Mouse (Mus musculus) limb, embryonic 15.5 days (tissue): ENCODE data around the gene Pla2g2c. TPM values are rescaled to one million over a fixed set of nuclear protein-coding genes. Genes with fewer than 3 reads are reported as not detected.

Source experiments
- ATAC-seq: fragments of 200-750 bp; cut with Nextera tagmentation; 2 replicates; pipeline ENCODE4 v1.8.0; 2017; ENCODE audit warnings: low read depth, moderate TSS enrichment; ENCODE audit not compliant: insufficient number of reproducible peaks, low FRiP score, low TSS enrichment
- H3K27ac ChIP-seq: fragments of 300-500 bp; sonication (generic); 2 replicates; pipeline ENCODE4 v1.5.1; 2015; ENCODE audit warnings: moderate library complexity, mild to moderate bottlenecking, inconsistent platforms
- H3K27me3 ChIP-seq: fragments of 300-500 bp; sonication (generic); 2 replicates; pipeline ENCODE4 v1.6.1; 2015; ENCODE audit warnings: inconsistent platforms
- H3K36me3 ChIP-seq: fragments of 300-500 bp; sonication (generic); 2 replicates; pipeline ENCODE4 v1.6.1; 2015; ENCODE audit warnings: inconsistent platforms
- H3K4me1 ChIP-seq: fragments of 300-500 bp; sonication (generic); 2 replicates; pipeline ENCODE4 v1.6.1; 2015; ENCODE audit warnings: inconsistent platforms
- H3K4me2 ChIP-seq: fragments of 300-500 bp; sonication (generic); 2 replicates; pipeline ENCODE4 v1.6.1; 2015; ENCODE audit warnings: mild to moderate bottlenecking, inconsistent platforms
- H3K4me3 ChIP-seq: fragments of 300-500 bp; sonication (generic); 2 replicates; pipeline ENCODE4 v1.5.1; 2015; ENCODE audit warnings: mild to moderate bottlenecking, inconsistent platforms
- H3K9ac ChIP-seq: fragments of 300-500 bp; sonication (generic); 2 replicates; pipeline ENCODE4 v1.6.1; 2015; ENCODE audit warnings: inconsistent platforms
- H3K9me3 ChIP-seq: fragments of 300-500 bp; sonication (generic); 2 replicates; pipeline ENCODE4 v1.6.1; 2016; ENCODE audit warnings: inconsistent platforms
- WGBS: fragments of 180-500 bp; shearing (Covaris S2); methylation state at CpG from one replicate; pipeline ENCODE4 v1.1.7; 2015; 5-methylcytosine and 5-hydroxymethylcytosine counted together
- polyA plus RNA-seq: library from polyadenylated mRNA; unstranded; fragments of >200 nt; fragmentation: Nextera tagmentation; extraction: Ambion mirVana; gene quantifications from 2 replicates; pipeline ENCODE4 v1.2.1, GENCODE M21; 2015

Gene Pla2g2c
- polyA plus RNA-seq, 1 experiment from 2014 or later = not detected

DNA sequence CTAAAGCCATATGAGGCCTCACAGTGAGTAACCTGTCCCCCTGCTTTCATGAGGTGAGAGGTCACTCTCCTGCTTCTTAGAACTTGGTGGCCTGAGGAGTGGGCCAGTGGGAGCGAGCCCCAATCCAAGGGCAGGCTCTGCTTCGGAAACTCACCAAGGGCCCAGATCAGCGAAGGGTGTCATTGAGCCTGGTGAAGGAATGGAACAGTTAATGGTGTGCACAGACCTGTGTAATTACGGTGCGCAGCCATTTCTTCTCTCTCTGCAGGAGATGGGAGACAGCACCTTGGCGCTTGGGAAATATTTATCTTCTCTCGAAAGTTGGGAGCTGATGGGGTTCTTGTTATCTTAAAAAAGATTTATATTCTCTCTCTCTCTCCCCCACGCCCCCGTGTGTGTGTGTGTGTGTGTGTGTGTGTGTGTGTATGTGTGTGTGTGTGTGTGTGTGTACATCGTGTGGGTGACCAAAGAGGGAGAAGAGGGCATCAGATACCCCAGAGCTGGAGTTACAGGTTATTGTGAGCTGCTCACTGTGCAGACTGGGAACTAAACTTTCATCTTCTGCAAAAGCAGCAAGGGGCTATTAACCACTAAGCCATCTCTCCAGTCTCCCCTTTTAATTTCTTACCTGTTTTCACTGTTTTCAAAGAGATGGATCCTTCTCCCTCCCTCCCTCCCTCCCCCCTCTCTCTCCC lies 27.3 kb upstream of the Pla2g2c start:
- Histone ChIP-seq H3K27me3 (peaks cover 38% of the 10 kb centered on the region), H3K9ac (no peak overlapping the region), H3K4me2 (no peak overlapping the region), H3K4me1 (no peaks in the 10 kb centered on the region), H3K9me3 (no peaks in the 10 kb centered on the region), H3K36me3 (no peaks in the 10 kb centered on the region), H3K27ac (no peak overlapping the region), H3K4me3 (no peak overlapping the region)
- 43% methylated on average over 10 of the region's 10 CpGs for WGBS
- no peak for ATAC-seq

DNA sequence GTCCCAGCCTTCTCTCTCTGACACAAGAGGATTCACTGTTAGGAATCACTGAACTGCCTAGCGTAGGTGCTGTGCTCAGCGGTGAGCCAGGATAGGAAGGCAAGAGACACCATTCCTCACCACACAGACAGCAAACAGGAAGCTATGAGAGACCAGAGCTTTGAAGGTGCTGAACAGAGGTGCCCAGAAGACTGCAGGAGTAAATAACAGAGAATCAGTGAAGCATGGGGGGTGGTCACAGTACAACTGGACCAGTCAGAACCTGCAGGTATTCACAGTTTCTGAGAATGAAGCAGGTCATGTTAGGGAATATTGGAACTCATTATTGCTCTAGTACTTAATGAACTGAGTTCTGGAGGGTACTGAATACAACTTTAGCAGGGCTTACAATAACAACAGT lies 26.3 kb upstream of the Pla2g2c start:
- no peak overlapping the region for H3K4me3 ChIP-seq
- no peaks in the 10 kb centered on the region for H3K36me3 ChIP-seq
- no peak for ATAC-seq
- H3K4me1 ChIP-seq = no peaks in the 10 kb centered on the region
- H3K9ac ChIP-seq = no peak overlapping the region
- 58% methylated on average over 2 of the region's 2 CpGs for WGBS
- H3K27ac ChIP-seq = no peak overlapping the region
- no peak overlapping the region for H3K4me2 ChIP-seq
- H3K27me3 ChIP-seq = peaks cover 29% of the 10 kb centered on the region
- H3K9me3 ChIP-seq = no peaks in the 10 kb centered on the region

DNA sequence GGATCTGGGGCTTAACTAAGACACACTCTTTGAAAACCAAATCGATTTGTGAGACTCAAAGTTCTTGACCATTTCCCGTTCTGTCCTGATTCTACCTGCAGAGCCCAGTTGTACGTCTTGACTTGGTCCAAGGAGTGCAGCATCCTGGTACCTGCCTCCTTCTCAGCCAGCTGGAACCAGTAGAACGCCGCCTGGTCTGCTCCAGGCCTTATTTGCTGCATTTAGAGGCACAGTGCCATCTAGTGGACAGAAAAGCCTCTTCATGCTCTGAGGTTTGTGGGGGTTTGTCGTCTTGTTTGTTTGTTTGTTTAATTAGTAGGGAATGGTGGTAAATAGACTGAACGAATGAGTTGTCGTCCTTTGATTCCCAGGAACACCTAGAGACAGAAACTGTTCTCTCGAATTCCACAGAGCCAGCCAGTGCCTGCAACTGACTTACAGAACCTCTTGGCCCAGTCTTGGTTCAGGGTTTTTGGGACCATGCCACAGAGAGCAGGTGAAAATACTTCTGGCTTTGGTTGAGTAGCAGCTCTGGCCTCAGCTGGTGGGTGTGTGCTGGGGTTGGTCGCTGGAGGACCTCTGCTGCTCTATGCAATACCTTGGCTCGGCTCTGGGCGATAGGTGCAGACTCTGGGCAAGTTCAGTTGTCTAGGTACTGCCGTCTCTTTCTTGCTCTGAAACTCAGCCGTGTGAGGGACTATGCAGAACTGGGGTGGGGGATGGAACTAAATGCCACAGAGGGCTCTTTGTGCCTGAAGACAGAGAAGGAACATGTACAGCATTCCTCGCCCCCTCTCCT lies 24.2 kb upstream of the Pla2g2c start:
- H3K36me3 ChIP-seq = no peaks in the 10 kb centered on the region
- H3K9ac ChIP-seq = no peak overlapping the region
- no peaks in the 10 kb centered on the region for H3K9me3 ChIP-seq
- no peak overlapping the region for H3K4me3 ChIP-seq
- WGBS = 25% methylated on average over 15 of the region's 15 CpGs
- no peak overlapping the region for H3K4me2 ChIP-seq
- no peak overlapping the region for H3K27ac ChIP-seq
- no peak for ATAC-seq
- no peaks in the 10 kb centered on the region for H3K4me1 ChIP-seq
- peaks cover 19% of the 10 kb centered on the region; the same call in 1 of the 2 replicates for H3K27me3 ChIP-seq

DNA sequence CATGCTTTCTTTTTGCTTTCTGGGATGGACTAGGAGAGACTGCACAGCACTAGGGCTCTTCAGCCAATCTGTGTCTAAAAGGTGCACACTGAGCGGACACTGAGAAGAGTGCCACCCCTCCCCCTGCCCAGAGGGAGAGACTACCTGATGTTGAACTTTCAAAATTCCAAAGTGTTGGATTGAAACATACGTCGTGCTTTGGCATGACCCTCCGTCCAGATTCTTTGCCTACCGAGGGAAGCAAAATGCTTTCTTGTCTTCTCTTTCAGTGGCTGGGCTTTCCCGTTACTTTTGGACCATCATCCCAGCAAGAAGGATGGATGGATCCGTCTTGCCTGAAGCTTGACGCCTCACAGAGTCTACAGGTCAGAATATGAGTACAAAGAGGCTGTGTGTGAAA lies 23.5 kb upstream of the Pla2g2c start:
- no peak overlapping the region for H3K4me2 ChIP-seq
- H3K36me3 ChIP-seq = no peaks in the 10 kb centered on the region
- H3K9ac ChIP-seq = no peak overlapping the region
- 61% methylated on average over 8 of the region's 8 CpGs for WGBS
- ATAC-seq = no peak
- no peak overlapping the region for H3K27ac ChIP-seq
- peaks cover 13% of the 10 kb centered on the region; the same call in 1 of the 2 replicates for H3K27me3 ChIP-seq
- H3K4me3 ChIP-seq = no peak overlapping the region
- H3K9me3 ChIP-seq = no peaks in the 10 kb centered on the region
- no peaks in the 10 kb centered on the region for H3K4me1 ChIP-seq

DNA sequence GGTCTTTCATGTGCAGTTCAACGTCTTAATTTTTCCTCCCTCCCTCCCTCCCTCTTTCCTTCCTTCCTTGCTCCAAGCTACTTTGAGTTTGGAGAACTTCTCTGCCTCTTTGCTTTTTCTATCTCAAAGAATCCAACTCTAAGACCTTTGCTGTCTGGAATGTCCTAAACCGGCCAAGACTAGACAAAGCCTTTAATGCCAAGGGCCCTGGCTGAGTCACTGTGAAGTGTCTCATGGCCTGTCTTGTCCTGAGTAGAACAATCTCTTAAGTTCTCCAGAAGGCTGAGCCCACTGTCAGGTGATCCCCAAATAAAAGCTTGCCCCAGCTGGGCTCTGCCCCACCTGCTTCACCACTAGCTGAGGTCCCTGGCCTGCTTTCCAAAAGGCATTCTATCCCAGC lies 22.6 kb upstream of the Pla2g2c start:
- Histone ChIP-seq H3K9ac (no peak overlapping the region), H3K9me3 (no peaks in the 10 kb centered on the region), H3K4me1 (no peaks in the 10 kb centered on the region), H3K27me3 (0 out of 2 replicates have a peak, but pooled peaks cover 8% of the 10 kb centered on the region), H3K36me3 (no peaks in the 10 kb centered on the region), H3K4me3 (no peak overlapping the region), H3K27ac (no peak overlapping the region), H3K4me2 (no peak overlapping the region)
- no peak for ATAC-seq
- 55% methylated on average over 2 of the region's 2 CpGs for WGBS

DNA sequence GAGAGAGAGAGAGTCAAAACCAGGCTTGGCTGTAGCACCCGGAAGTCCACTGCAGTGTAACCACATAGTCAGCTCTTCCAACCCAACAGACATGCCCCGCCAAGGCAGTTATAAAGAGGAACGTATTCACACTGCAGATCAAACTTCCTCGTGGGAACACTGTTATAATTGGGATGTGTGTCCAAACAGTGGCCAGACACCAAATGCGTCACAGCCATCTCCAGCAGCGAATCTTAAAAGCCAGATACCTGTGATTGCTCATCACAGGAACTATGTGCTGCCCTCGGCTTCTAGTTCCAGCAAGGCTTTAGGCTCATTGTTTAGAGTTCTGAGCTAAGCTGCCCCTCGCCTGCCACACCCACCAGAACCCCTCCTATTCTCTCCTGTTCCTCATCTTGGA lies 22.1 kb upstream of the Pla2g2c start:
- no peak overlapping the region for H3K4me2 ChIP-seq
- H3K27me3 ChIP-seq = 0 out of 2 replicates have a peak, but pooled peaks cover 5% of the 10 kb centered on the region
- H3K9ac ChIP-seq = no peak overlapping the region
- no peak overlapping the region for H3K27ac ChIP-seq
- ATAC-seq = no peak
- WGBS = 68% methylated on average over 8 of the region's 8 CpGs
- H3K9me3 ChIP-seq = no peaks in the 10 kb centered on the region
- no peaks in the 10 kb centered on the region for H3K36me3 ChIP-seq
- no peaks in the 10 kb centered on the region for H3K4me1 ChIP-seq
- no peak overlapping the region for H3K4me3 ChIP-seq

DNA sequence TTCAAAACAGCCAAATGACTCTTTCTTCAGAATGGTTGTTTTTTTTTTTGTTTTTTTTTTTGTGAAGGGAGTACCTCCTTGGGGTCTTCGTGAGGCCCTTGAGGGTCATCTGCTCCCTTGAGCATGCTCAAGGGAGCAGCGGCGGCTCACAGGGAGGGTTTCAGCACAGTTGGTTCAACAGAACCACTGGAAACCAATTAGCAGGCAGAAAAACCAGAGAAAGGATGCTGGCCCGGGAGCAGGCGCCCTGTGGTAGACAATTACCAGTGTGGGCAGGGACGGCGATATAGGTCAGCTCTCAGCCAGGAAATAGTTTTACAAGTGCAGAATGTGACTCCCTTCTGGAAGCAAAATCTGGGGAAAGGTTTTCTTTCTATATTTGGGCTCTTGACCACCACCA lies 21.0 kb upstream of the Pla2g2c start:
- Histone ChIP-seq H3K9ac (no peak overlapping the region), H3K27me3 (0 out of 2 replicates have a peak, but pooled peaks cover 5% of the 10 kb centered on the region), H3K4me1 (no peaks in the 10 kb centered on the region), H3K36me3 (no peaks in the 10 kb centered on the region), H3K4me2 (no peak overlapping the region), H3K27ac (no peak overlapping the region), H3K9me3 (no peaks in the 10 kb centered on the region), H3K4me3 (no peak overlapping the region)
- no peak for ATAC-seq
- 50% methylated on average over 7 of the region's 7 CpGs for WGBS

DNA sequence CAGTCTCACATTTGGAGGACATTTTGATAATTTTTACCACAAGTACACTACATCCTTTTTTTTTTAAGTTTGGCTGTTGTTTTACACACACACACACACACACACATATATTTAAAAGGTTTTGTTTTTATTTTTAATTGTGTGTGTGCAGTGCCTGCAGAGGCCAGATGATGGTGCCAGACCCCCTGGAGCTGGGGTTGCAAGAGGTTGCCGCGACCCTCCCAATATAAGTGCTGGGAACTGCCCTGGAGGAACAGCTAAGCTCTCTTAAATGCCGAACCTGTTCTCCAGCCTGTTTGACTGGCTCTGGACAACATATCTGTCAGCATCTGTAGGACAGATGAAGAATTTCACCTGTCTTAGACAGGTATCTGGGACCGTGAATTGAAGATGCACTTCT lies 20.4 kb upstream of the Pla2g2c start:
- Histone ChIP-seq H3K27ac (no peak overlapping the region), H3K9me3 (no peaks in the 10 kb centered on the region), H3K4me2 (no peak overlapping the region), H3K9ac (no peak overlapping the region), H3K4me3 (no peak overlapping the region), H3K36me3 (no peaks in the 10 kb centered on the region), H3K27me3 (0 out of 2 replicates have a peak, but pooled peaks cover 5% of the 10 kb centered on the region), H3K4me1 (no peaks in the 10 kb centered on the region)
- no peak for ATAC-seq
- WGBS = 61% methylated on average over 4 of the region's 4 CpGs

DNA sequence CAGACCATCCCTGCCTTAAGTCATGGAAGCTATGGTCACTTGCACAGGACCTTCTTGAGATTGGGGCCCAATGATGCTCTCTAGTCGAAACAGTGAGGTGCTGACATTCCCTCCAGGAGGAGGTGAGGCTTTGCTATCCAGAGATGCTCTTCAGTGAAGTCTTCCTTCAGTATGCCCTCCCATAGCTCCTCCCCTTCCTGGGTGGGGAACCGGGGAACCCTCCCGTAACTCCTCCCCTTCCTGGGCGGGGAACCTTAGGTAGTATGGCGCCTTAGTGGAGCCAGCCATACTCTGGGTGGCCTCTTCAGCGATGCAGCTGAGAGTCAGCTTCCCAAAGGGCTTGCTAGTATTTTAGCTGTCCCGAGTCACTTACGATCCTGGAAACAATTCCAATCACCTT lies 18.0 kb upstream of the Pla2g2c start:
- ATAC-seq = no peak
- H3K27ac ChIP-seq = no peak overlapping the region
- H3K9ac ChIP-seq = no peak overlapping the region
- no peaks in the 10 kb centered on the region for H3K4me1 ChIP-seq
- no peaks in the 10 kb centered on the region for H3K27me3 ChIP-seq
- 91% methylated on average over 8 of the region's 8 CpGs for WGBS
- no peak overlapping the region for H3K4me2 ChIP-seq
- H3K9me3 ChIP-seq = no peaks in the 10 kb centered on the region
- H3K36me3 ChIP-seq = no peaks in the 10 kb centered on the region
- no peak overlapping the region for H3K4me3 ChIP-seq

DNA sequence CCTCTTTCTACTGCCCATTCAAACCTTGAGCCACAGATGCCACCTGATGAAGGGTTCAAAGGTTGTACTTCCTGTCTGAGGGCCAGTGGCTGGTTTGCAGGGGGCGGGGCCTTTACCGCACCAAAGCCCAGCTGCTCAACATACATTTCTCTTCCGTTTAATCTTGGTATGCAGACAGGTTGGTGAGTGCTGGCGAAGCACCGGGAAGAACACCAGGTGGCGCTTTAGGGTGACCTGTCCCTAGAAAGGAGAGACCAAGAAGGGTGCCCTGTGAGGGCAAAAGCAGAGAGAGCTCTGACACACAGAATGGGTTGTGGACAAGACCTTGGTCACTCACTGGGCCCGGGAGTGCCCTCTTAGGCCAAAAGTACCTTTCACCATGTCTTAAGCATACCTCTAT lies 16.0 kb upstream of the Pla2g2c start:
- Histone ChIP-seq H3K4me3 (no peak overlapping the region), H3K4me2 (no peak overlapping the region), H3K4me1 (no peaks in the 10 kb centered on the region), H3K9ac (no peak overlapping the region), H3K9me3 (no peaks in the 10 kb centered on the region), H3K36me3 (no peaks in the 10 kb centered on the region), H3K27ac (no peak overlapping the region), H3K27me3 (no peaks in the 10 kb centered on the region)
- WGBS = 4% methylated on average over 7 of the region's 7 CpGs
- ATAC-seq = no peak

DNA sequence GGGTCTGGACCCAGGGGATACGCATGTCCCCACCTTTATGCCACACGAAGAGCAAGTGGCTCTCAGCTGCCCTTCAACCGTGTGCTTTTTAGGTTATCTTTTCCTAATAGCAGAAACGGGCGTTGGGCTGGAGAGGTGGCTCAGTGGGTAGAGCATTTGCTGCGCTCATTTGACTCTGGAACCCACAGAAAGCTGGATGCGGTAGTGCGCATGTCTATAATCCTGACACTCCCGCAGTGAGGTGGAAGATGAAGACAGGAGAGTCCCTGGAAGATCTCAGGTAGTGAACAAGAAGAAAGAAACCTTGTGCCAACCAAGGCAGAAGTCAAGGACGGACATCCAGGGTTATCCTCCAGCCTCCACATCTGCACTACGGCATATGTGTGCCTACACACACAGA lies 15.3 kb upstream of the Pla2g2c start:
- no peak overlapping the region for H3K9ac ChIP-seq
- no peak overlapping the region for H3K27ac ChIP-seq
- no peaks in the 10 kb centered on the region for H3K36me3 ChIP-seq
- WGBS = 88% methylated on average over 11 of the region's 11 CpGs
- H3K27me3 ChIP-seq = no peaks in the 10 kb centered on the region
- ATAC-seq = no peak
- no peak overlapping the region for H3K4me3 ChIP-seq
- H3K4me1 ChIP-seq = no peaks in the 10 kb centered on the region
- no peaks in the 10 kb centered on the region for H3K9me3 ChIP-seq
- H3K4me2 ChIP-seq = no peak overlapping the region

DNA sequence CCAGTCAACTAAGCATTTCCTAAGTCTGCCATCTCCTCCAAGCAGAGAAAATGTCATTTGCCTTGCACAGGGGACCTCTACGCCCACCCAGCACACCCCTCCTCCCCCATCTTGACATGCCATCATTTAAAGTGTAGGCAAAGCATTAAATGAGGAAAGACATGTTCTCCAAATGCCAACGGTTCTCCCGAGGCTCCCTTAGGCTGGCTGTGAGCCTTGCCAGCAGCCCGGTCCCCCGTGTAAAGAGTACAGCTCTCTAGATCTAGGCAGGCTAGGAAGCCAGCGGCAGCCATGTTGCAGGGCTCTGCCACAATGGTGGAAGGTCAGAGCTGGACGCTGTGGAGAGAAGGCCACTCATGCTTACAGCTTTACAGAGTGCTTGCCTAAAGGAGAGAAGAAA lies 14.6 kb upstream of the Pla2g2c start:
- WGBS = 76% methylated on average over 7 of the region's 7 CpGs

More for the DNA sequence above, 14.6 kb upstream of the Pla2g2c start:
- Histone ChIP-seq H3K9ac (no peak overlapping the region), H3K4me1 (no peaks in the 10 kb centered on the region), H3K36me3 (no peaks in the 10 kb centered on the region), H3K27ac (no peak overlapping the region), H3K4me2 (no peak overlapping the region), H3K4me3 (no peak overlapping the region), H3K27me3 (no peaks in the 10 kb centered on the region), H3K9me3 (no peaks in the 10 kb centered on the region)
- ATAC-seq = no peak
